Mouse (Mus musculus): ENCODE data around the gene Ksr2.
"Not testable (repeated sequence)": the region's sequence is repeated elsewhere in the genome, so short reads cannot be mapped to it uniquely, and the experiment has no call there.

The Ksr2 gene

DNA sequence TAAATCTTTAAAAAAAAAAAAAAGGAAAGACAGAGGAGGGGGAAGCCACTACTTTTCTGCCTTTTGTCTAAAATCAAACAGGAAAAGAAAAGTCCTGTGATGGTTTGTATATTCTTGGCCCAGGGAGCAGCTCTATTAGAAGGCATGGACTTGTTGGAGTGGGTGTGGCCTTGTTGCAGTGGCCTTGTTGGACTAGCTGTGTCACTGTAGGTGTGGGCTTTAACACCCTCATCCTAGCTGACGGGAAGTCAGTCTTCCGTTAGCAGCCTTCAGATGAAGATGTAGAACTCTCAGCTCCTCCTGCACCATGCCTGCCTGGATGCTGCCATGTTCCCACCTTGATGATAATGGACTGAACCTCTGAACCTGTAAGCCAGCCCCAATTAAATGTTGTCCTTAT is 9.1 kb upstream of the Ksr2 start:
- in situ Hi-C loops (cut with MboI, MseI), result not testable (repeated sequence)

DNA sequence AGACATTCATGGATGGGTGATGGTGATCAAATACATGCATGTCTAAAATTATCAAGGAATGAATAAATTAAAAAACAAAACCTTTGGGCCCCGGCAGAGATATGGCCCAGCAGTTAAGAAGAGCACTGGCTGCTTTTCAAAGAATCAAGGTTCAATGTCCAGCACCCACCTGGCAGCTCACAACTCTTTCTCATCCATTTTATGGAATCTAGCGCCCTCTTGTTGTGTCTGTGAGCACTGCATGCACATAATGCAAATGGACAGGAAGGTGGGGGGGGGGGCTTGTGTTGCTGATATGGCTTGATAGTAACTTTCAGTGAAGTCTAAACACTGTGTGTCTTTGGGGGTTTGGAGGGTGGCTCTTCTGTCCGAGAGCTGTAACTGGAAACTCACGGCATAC is 5.6 kb upstream of the Ksr2 start:
- in situ Hi-C loops (cut with MboI, MseI), result no loop called here

DNA sequence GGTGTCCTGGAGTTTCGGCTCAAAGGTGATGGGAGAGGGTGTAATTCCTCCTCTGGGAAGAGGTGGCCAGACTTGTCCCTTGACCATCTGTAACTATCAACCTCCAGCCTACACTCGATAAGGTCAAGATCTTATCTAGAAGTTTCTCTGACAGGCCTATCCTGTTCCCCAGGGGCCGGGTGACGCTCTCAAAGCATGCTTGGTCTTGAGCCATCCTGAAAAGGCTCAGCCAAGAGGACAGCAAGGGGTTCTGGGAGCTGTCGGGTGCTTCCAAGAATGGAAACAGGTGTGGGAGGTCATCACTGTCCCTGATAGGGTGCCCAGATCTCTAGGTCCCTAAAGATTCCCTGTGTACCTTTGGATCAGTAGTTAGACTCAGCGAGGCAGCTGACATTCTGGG is 4.4 kb upstream of the Ksr2 start:
- in situ Hi-C loops (cut with MboI, MseI), result no loop called here

DNA sequence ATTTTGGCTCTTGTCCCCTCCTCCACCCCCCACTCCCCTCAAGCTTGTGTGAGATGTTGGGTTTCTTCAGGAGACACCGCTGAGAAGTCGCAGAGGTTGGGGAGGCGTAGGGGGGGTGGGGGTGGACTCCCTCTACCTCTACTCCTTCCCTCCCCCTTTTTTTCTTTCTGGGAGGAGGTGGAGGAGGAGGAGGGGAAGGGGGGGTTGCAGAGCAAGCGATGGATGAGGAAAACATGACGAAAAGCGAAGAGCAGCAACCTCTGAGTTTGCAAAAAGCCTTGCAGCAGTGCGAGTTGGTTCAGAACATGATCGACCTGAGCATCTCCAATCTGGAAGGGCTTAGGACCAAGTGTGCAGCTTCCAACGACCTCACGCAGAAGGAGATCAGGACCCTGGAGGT is 811 bp downstream of the Ksr2 start:
- in situ Hi-C loops (cut with MboI, MseI), result no loop called here

DNA sequence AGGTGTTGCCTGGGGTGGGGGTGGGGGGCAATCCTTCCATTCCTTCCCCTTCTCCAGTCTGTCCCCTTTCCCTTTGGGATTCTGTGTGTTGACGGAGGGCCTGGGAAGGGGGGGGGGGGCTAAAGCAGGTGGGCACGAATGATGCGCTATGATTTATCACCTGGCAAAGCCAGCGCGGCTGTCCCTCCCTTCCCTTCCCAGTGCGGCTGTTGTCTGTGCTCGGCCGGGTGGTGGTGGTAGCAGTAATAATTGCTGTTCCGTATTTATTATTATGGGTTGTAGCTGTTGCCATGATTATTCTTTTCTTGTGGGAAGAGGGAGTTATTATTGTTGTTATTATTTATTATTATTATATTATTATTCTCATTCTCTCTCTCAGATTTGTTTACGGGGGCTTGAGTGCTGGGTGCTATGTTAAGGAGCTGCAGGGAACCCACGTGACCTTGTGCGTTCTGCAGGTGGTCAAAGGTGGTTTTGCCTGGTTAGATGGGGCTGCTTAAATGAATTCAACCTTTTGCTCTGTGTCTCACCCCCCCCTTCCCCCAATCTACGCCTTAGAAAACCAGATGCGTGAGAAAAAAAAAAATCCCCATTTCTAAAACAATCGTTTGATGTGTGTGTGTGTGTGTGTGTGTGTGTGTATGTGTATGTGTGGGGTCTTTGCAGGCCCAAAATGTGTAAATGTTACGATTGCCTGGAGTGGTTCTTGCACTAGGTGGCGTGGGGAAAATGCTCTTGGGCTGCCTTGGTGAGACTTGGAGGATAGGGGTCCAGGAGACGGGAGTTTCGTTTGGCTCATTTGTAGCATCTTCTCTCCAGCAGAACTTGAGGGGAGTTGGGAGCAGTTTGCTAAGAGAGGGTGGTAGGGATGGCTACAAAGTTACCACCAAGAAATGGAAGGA is 1.5 kb downstream of the Ksr2 start:
- in situ Hi-C loops (cut with MboI, MseI), result no loop called here

DNA sequence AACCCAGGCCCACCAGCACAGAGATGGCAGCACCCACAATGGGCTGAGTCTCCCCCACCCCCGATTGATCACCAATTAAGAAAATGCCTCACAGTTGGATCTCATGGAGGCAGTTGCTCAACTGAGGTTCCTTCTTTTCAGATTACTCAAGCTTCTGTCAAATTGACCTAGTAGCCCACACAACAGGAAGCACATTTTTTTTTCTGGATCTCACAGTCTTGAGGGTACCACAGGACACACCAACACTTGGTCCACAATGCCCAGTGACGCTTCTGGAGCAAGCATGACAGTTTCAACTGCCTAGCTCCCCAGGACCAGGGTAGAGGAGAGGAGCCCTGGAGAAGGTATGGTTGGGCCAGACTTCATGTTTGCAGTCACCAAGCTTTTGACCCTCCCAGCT is 3.6 kb downstream of the Ksr2 start:
- in situ Hi-C loops (cut with MboI, MseI), result no loop called here

DNA sequence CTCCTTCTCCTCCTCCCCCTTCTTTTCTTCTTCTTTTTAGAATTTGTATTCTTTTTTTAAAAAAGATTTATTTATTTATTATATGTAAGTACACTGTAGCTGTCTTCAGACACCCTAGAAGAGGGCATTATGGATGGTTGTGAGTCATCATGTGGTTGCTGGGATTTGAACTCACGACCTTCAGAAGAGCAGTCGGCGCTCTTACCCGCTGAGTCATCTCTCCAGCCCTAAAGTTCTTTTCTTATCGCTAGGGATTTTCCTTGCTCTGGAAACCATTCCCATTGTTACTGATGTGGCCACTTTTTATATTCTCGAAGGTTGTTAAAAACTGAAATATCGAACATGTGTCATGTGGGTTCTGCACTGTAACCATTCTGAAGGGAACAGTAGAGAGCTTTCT is 19.7 kb downstream of the Ksr2 start:
- in situ Hi-C loops (cut with MboI, MseI), result not testable (repeated sequence)

DNA sequence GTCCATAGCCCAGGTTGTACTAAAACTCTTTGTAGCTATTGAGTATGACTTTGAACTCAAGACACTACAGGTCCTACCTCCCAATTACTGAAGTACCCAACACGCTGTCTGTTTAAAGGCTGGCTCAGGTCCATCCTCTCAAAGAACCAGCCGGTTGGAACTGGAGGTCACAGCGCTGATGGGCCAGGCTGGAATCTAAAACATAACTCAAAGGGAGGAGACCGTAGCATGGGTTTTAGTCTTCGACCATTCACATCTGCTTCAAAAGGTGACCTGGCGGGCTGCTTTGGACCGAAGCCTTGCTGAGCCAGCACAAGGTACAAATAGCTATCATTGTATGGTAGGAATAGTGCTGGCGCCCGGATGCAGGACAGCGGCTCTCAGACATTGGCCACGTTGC is 26.5 kb downstream of the Ksr2 start:
- in situ Hi-C loops (cut with MboI, MseI), result no loop called here

DNA sequence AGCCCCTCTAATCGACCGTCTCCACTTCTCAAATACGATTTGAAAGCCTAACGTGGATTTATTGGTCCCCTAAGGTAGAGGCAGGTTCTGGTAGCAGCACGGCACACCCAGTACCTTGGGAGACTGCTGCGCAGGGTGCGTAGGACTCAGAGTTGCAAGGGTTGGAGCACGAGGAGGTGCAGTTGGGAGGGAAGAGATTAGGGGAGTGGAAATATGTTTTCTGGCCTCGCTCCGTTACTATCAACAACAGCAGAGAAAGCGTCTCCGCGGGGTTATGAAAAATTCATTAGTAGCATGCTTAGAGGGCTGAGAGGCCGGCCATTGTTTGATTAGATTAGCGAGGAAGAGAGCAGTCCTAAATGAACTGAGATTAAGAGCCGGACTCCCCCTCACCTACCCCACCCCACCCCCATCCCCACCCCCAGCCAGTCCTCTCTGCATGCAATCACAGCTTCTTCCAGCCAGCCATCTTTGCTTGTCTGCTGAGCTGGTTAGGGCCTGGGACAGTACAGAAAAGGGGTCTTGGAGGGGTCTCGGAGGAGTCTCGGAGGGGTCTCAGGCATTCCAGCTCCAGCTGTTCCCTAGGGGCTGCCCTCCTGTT is 27.5 kb downstream of the Ksr2 start:
- in situ Hi-C loops (cut with MboI, MseI), result no loop called here

DNA sequence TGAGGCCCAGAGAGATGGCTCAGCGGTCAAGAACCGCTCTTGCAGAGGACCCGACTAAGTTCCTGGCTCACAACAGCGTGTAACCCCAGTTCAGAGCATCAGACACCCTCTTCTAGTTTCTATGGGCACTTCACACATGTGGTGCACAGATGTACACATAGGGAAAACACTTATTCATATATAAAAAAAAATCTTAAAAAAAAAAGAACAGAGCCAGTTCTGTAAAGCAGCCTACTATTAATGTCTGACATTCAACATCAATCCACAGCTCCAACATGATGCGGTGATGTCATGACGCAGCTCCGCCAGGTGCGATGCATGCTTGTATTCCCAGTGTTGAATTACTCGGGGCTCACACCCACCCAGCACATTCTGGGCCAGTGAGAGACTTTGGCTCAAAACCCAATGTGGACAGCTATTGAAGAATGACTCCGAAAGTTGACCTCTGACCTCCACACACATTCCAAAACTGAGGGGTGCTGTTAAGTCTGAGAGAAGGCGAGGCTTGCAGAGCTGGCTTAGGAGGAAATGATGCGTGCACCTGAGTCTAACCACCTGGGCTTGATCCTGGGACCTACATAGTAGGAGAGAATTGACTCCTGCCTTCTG is 28.5 kb downstream of the Ksr2 start:
- in situ Hi-C loops (cut with MboI, MseI), result no loop called here

DNA sequence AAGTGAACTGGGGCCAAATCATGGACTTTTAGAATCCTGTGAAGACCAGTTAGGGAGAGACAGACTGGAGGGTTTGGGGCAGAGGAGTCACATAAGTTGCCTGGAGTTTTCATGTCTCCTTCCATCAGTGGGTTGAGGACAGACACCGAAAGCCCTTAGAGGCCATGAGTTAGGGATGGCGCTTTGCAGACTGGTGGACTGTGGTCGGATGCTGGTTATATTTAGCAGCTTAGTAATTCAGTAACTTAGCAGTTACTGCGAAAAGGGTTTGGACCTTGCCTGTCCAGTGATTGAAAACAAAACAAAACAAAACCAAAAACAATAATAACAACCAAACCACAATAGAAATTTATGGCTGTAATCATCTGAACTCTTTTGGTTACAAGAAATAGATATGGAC is 29.3 kb downstream of the Ksr2 start:
- in situ Hi-C loops (cut with MboI, MseI), result no loop called here

DNA sequence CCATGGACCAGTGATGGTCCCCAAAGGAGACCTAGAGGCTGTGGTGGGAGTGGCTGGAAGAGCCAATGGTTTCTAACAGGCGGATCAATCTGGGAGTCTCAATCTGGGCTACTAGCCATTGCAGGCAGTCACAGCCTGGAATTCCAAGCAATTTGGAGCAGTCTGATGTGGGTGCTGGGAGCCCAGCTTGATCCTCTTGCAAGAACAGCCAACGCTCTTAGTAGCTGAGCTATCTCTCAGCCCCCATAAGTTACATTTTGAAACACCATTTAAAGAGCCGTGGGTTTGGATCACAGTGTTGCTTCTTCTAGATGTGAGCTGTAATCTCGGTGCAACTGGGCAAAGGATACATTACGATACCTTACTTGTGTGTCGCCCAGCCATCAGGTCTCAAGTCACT is 30.1 kb downstream of the Ksr2 start:
- in situ Hi-C loops (cut with MboI, MseI), result no loop called here

DNA sequence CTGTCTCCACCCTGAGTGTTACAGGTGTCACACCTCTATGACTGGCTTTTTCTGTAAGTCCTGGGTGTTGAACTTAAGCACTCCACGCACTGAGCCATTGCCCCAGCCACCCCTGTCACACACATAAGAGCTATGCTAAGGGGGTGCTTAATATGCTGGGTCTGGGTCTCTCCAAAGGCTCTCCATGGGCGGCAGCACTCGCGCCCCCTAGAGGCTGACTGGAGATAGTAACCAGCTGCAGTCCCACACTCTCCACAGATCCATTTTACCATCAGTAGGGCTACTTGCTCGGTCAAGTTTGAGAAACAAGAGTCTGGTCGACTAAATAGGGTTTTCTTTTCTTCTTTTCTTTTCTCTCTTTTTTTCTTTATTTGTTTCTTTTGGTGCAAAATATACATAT is 33.9 kb downstream of the Ksr2 start:
- in situ Hi-C loops (cut with MboI, MseI), result no loop called here

DNA sequence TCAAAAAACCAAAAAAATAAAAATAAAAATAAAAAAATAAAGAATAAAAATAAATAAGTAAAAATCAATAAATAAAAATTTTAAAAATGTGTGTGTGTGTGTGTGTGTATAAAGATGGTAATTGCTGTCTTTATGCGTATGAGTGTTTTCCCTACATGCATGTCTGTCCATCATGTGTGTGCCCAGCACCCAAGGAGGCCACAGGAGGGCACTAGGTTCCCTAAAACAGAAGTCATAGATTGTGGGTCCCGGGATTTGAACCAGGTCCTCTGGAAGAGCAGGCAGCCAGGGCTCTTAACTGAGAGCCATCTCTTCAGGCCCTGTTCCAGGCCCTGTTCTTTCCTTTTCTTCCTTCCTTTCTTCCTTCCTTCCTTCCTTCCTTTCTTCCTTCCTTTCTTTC is 38.2 kb downstream of the Ksr2 start:
- in situ Hi-C loops (cut with MboI, MseI), result no loop called here

DNA sequence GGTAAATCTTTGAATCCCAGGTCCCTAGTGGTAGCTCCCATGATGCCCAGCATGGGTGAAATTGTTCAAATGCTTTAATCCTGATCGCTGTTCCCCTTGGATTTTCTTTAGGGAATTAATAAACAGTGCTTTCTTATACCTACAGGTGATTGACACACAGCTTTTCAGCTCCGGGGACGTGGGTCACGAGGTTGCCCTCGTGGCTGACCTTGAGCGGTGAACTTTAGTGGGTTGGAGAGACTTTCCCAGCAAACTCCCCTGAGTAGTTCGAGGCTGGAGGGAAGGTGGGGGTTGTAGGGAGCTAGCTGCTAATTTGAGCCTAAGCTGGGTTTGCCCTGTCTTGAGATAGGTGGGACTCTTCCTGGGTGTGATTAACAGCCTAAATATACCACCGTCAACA is 41.7 kb downstream of the Ksr2 start:
- in situ Hi-C loops (cut with MboI, MseI), result no loop called here

DNA sequence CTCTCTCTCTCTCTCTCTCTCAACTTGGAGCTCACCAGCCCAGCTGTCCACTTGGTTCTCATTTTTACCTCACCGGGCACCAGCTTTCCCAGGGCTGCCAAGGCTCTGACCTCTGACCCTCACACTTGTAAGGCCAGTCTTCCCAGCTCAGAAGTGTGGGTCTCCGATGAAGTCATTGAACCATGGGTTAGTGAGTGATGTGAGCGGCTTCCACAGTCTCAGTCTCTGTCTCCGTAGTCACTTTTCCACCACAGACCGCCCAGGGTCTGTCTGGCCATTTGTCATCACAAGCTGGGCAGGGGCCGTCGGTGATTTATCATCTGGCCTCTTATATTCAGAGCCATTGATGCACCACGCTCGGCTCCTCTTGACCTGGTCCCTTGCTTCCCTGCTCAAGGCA is 43.3 kb downstream of the Ksr2 start:
- in situ Hi-C loops (cut with MboI, MseI), result no loop called here

DNA sequence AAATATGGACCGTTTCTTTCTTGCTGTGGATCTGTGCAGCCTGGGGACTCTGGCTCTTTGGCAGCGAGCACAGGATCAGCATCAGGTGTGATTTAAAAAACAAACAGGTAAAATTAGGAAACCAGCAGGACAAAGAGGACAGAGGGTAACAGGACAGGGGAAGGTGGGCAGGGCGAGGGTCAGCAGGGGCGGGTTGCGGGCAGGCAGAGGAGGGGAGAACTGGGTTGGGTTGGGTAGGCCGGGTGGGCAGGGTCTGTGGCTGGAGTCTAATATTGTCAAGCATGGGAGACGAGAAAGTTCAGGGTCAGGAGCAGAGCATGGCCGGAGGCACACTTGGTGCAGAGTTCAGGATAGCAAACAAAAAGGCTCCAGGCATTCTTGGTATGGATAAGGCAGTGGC is 43.8 kb downstream of the Ksr2 start:
- in situ Hi-C loops (cut with MboI, MseI), result no loop called here

DNA sequence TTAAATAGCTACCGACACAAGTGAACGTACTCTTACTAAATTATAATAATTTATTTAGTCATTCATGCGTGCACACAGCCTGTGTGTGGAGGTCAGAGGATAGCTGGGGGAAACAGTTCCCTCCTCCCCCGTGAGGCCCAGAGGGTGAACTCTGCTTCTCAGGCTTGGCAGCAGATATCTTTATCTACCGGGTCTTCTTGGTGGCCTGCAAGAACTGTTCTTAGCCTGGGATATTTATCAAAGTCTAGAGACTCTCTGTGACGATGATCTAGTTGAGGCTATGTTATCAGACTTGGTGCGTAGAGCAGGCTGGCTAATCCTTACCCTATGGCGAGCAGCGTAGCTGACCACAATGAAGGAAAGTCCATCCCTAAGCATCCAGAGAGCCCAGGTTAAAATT is 45.1 kb downstream of the Ksr2 start:
- in situ Hi-C loops (cut with MboI, MseI), result no loop called here

DNA sequence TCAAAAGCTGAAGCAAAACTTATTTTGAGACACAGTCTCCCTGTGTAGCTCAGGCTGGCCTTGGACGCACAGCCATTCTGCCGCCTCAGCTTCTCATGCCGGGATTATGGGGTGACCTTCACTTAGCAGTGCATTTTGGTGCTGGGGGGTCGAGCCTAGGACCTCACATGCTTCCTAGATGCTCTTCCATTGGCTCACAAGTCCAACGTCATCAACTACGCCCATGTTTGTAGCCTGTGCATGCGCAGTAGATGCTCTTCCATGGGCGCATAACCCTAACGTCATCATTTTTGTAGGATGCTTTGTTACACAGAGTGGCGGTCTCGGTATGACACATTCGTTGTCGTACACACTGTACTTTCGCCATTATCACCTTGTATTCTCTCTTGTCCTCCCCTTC is 46.5 kb downstream of the Ksr2 start:
- in situ Hi-C loops (cut with MboI, MseI), result loop anchor here (10.0 kb wide), 1 partner anchor 405 kb away; no protein-coding TSS in a partner anchor

DNA sequence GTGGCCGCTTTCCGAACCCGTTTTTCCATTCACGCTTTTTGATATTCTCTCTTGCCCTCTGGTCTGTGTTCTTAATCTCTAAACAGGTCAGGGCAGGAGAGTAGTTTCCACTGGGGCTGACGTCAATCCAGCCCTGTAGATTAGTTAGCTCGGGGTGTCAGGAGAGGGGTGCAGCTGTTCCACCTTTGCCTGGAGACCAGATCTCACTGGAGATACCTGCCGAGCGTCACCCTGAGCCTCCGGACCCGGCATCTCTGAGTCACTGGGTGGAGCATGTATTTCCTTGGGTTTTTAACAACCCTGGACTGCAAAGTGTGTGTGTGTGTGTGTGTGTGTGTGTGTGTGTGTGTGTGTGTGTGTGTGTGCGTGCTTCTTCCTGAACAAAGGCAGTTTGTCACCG is 53.3 kb downstream of the Ksr2 start:
- in situ Hi-C loops (cut with MboI, MseI), result loop anchor here (10.0 kb wide), 1 partner anchor 412 kb away; no protein-coding TSS in a partner anchor

DNA sequence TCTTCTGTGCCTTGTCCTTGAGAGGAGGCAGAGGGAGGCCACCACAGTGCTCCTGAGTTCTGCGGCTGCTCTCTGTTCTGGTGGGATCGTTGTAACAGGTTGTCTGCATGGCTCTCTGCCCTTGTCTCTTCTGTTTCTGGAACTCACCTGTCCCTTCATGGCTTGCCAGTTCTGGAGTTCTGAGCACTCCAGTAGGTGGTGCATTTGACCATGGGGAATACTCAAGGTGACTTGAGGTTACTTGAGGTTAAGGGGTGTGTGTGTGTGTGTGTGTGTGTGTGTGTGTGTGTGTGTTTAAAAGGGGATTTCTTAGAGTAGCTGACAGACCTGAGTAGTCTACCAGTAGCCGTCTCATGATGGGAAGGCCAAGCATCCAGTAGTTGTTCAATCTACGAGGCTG is 55.2 kb downstream of the Ksr2 start:
- in situ Hi-C loops (cut with MboI, MseI), result loop anchor here (10.0 kb wide), 1 partner anchor 414 kb away; no protein-coding TSS in a partner anchor

DNA sequence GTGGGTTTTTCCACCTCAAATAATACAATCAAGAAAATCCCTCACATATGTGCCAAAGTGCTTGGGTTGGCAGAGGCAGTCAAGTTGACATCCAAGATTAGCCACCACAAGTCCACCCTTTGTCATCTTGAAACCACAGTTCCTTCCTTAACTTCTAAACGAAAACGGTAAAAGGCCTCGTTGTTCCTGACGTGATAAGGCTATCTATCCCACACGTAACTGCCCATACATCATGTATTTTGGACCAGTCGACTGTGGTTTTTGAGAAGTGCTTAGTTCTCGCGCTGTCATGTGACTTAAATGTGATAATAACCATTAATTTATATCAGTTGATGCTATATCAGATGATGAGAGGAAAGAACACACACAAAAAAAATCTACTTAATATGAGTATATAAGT is 55.8 kb downstream of the Ksr2 start:
- in situ Hi-C loops (cut with MboI, MseI), result loop anchor here (10.0 kb wide), 1 partner anchor 415 kb away; no protein-coding TSS in a partner anchor

DNA sequence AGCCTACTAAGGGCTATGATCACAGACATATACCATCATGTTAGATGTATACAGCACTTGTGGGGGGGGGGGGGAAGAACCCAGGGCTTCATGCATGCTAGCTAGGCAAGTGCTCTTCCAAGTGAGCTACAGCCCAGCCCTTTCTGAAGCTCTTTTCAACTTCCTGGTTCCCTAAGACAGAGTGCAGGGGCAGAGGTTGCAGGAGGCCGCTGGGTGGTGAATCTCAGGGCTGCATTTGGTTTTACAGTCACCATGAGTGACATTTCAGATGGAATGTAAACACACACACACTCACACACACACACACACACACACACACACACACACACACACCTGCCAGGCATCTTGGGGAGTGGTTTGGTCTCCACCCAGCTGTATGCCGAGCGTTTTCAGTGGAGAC is 67.4 kb downstream of the Ksr2 start:
- in situ Hi-C loops (cut with MboI, MseI), result no loop called here

Measured in T-helper 1 cell (primary cell).